Mouse (Mus musculus): ENCODE results near the gene Rfx7.

DNA sequence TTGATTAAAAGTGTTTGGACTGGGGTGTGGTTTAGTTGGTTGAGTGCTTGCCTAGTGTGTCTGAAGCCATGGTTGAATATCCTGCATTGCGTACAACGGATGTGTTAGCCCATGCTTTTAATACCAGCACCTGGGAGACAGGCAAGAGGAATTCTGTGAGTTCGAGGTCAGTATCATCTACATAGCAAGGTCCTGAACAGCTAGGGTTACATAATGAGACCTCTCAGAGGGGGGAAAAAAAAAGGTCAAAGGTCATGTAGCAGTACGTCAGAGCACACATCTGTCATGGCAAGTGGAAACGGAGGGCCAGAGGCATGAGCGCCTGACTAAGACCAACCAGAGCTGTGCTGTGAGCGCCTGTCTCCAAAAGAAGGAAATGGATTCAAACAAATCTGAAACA lies 133.5 kb downstream of the Rfx7 start:
- TF ChIP-seq CTCF (IDR thresholded peaks at IDR 0.05; ENCODE audit: borderline replicate concordance, insufficient read depth, low read depth, low read length), result no peak
- no peak for TF ChIP-seq POLR2A (IDR thresholded peaks at IDR 0.05; ENCODE audit: borderline replicate concordance, insufficient read depth, low read length)
